Mouse (Mus musculus): ENCODE data around the gene Olfr655.

Olfr655 gene

DNA sequence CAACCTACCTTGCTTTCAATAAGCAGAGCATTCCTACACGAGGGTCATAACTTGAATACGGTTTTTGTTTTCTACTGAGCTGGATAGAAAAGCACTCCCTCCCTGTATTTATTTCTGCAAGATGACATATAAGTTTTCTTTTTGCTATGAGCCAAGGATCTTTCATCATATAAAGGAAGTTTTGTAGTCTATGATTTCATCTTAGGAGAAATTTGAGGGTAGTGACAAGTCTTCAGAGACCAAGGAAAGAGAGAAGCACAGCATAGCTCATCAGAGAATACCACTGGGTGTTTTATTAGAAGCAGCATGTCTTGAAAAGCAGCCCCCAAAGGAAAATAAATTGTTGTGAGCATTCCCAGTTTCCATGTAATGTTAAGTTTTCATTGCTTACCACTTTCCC is at the start of gene Olfr655:
Gene Olfr655 (minus strand): TSS at position 101 of the 400 bp plus-strand sequence.
- DNase-seq (ENCODE audit: low spot score): no peak

DNA sequence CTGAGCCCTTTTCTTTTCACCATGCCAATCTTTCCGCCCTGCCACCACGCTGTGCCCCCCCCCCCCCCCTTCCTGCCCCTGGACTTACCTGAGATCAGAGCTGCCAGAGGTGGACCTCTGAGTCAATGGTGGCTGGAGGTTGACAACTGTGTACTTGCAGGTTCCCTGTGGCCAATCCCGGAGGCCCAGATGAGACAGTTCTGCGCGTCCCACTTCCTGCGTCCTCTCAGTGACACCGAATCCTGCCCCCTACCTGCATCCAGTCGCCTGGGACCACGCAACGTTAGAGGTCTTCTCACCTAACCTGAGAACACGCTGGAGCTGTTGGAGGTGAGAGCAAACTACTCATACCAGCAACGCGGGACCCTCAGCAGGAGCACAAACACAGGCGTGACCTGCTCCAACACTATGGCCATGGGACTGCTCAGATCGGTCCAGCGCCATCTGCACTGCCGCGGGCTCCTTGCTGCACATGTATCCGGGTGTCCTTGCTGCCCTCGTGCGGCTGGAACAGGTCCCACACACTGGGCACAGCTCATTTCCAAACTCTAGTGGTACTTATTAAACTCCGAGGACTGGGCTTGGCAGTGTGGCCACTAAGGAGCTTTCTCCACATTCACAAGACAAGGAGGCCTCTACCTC is 45.4 kb upstream of the Olfr655 start, which contains the start of gene Olfr658:
Gene Olfr658 (minus strand): TSS at position 465 of the 642 bp plus-strand sequence.
- DNase-seq (ENCODE audit: low spot score): peak; percentile 5

DNA sequence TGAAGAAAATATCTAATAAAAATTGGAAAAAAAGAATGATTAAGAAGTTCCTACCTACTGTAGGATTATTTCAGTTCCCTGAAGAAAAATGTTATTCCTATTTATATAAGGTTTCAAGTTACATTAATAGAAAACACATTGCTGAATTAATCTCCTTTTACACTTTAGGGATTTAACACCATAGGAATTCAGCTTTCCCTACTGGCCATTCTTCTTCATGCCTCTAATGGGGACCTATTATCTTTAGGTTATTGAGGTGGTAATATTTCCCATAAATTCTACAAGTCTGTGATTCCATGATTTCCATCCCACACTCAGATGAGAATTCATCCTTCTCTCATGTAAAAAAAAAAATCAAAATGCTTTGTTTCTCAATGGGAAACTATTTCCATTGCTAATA is 22.9 kb upstream of the Olfr655 start, which contains the start of gene Olfr657:
Gene Olfr657 (plus strand): TSS at position 301 of the 400 bp plus-strand sequence.
- no peak for DNase-seq (ENCODE audit: low spot score)

DNA sequence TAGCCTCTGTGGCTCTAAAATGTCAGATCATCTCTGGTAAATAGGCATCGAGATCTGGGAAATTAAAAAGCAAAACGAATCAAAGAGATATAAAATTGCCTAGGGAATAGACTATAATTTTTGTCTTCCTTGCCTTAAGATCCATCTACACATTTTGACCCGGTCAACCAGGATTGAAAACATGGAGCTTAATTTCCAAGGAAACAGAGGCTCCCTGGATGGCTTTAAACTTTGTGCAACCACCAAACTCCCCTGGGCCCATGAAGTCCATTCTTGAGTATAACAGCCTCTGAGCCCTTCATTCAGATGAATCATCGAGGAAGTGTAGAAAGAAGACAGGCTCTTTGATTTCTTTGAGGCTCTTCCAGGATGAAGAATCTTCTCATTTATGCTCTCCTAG is 12.1 kb upstream of the Olfr655 start, which contains the start of gene Olfr656:
Gene Olfr656 (plus strand): TSS at position 301 of the 400 bp plus-strand sequence.
- DNase-seq (ENCODE audit: low spot score): no peak

DNA sequence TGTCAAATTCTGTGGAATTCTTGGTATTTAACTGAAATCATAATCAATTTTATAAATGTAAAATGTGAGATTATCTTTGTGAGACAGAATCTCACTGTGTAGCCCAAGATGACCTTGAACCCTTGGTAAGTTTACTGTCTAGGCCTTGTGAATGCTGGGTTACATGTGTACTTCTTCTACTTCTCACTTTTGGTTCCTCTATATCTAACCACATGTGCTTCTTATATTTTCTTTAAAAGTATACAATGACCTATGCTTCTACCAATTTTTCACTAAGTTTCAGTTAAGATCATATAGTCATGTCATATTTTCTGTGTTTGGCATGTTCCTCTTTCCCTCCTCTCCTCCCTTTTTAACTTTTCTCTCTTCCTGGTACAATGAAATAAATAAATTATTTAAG is 3.1 kb upstream of the Olfr655 start:
- no peak for DNase-seq (ENCODE audit: low spot score)

DNA sequence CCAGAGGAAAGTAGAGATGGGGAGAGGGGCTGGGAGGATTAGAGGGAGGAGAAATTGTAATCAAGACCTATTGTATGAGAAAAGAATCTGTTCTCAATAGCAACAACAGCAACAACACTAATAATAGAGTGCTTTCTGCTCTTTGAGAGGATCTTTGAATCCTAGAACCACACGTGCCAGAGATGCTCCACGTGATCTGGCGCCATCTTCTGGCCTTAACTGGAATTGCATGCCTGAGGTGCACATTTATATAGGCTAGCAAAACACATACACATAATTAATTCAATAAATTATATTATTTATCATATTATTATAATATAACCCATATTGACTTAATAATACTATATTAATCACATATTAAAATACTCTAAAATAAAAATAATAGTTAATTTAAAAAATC is 1.6 kb upstream of the Olfr655 start:
- DNase-seq (ENCODE audit: low spot score): peak; percentile 11

DNA sequence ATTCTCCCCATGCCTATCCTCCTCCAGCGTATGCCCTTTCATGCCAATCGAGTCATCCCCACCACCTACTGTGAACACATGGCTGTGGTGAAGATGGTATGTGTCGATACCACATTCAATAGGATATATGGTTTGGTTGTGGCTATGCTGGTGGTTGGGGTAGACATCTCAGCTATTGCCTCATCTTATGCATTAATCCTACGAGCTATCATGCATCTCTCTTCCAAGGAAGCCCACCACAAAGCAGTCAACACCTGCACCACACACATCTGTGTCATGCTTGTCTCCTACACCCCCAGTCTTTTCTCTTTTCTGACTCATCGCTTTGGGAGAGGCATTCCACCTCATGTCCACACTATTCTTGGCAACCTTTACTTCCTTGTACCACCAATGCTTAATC is 13.3 kb downstream of the Olfr655 start:
- DNase-seq (ENCODE audit: low spot score): no peak

DNA sequence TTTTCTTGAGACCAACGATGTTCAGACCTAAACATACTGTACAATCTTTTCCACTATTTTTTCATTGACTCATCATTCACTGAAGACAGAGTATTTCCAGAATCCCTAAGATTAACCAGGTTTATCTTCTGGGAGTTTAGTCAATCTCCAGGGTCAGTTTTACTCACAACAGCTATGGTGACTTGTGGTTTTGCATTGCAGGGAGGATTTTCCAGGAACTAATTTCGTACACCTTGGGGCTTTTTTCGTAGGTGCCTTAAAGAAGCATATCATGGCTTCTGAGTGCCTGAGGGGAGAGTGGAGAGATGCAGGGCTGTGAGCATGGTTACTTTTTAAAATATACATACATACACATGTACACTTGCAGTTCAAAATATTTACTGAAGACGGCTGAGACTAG is 14.9 kb downstream of the Olfr655 start, which contains the start of gene Olfr654:
Gene Olfr654 (plus strand): TSS at position 301 of the 400 bp plus-strand sequence.
- no peak for DNase-seq (ENCODE audit: low spot score)

DNA sequence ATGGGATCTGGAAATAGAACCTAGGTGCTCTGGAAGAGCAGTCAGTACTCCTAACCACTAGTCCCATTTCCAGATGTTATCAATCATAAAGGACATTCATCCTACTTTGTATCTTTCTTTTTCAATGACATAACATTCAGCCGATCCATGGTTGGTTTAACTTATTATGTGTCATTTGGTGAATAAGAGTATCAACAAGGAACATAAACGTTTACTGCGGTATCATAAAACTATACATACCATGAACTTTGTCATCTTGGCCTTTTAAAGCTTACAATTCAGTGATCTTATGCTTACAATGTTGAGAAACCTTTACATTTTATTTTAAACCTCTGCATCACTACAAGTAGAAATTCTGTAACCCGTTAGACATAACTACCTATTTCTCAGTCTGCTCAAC is 20.1 kb downstream of the Olfr655 start:
- DNase-seq (ENCODE audit: low spot score): no peak

DNA sequence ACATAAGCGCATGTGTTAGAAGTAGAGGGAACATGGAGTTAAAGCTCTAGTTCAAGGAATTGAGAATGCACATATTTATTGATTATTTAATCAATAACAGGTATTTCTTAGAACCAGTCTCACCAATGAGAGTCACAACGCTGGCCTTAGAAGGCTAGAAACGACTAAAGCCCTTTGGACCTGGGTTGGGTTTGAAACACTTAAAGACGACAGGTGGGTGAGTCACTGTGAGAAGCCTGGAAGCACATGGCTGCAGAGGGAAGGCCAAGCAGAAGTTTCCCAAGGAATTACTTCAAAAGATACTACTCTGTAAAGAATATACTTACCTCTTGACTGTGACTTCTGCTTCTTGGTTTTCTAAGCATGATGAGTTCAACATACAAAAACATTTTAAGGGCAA is 20.7 kb downstream of the Olfr655 start:
- DNase-seq (ENCODE audit: low spot score): no peak

DNA sequence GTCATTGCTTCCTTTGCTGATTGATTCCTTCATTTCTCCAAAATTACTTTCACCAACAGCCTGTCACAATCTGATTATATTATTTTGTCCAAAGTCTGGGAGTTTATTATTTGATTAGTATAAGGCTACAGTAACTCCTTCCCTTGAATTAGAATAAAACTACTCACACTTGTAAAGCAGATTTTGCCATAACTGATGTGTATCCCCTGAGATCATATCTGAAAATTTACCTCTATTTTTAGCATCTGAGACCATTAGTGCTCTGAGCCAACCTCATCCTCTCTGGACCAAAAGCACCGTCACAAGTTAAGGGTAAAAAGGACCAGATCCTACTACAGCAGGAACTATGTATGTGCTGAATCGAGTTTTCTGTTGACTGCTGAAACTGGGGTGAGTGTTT is 24.6 kb downstream of the Olfr655 start, which contains the start of gene Olfr653:
Gene Olfr653 (plus strand): TSS at position 301 of the 400 bp plus-strand sequence.
- no peak for DNase-seq (ENCODE audit: low spot score)

DNA sequence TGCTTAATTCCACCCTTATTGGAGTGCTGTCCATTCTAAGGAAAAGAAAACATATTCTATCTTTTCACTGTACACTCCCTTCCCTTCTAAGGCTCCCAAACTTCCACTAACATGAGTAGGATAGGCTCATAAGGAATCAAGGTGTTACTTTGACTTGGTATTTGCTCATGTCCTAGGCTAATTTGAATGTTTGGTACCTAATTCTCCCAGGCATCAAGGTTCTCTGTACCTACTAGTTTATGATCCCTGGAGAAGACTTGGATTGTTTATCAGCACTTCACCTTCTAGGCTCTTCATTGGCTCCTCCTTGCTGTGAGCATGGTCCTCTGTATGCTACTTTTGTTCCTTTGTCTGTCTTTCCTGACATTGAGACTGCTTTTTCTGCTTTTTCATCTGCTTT is 41.0 kb downstream of the Olfr655 start, which contains the start of gene Olfr652:
Gene Olfr652 (plus strand): TSS at position 301 of the 400 bp plus-strand sequence.
- no peak for DNase-seq (ENCODE audit: low spot score)

DNA sequence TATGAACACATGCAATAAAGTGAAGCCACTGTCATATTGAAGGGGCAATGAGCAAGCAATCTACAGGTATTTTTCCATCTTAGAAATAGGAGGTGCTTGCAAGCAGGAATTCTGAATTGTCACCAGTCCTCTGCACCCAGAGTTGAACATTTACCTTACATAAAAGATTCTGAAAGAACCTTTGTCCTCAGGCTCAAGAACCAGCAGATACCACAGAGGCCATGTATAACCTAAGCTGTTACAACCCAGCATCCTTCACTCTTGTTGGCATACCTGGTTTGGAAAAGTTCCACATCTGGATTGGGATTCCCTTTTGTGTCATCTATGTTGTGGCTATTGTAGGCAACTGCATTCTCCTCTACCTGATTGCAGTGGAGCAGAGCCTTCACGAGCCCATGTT is 48.9 kb downstream of the Olfr655 start:
- no peak for DNase-seq (ENCODE audit: low spot score)

DNA sequence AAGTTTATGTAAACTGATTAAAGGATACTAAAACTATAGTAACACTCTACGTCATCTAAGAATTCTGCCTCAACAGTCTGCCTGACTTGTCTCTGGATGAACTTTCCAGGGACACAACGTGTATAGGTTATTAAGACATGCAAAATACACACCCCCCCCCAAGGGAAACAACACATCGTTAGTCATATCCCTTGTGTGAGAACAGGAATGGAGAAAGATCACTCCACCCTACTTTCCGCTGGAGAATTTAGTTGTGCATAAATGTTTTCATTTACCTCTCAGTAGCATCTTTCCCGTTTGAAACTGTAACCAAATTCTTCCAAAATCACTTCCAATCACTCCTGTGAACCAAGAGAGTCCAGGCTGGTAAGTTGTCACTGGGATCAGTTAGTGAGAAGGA is 51.7 kb downstream of the Olfr655 start, which contains the start of gene Olfr651:
Gene Olfr651 (plus strand): TSS at position 301 of the 400 bp plus-strand sequence.
- no peak for DNase-seq (ENCODE audit: low spot score)

All from testis, postnatal 14 days (tissue).